In the genomic region with DNA sequence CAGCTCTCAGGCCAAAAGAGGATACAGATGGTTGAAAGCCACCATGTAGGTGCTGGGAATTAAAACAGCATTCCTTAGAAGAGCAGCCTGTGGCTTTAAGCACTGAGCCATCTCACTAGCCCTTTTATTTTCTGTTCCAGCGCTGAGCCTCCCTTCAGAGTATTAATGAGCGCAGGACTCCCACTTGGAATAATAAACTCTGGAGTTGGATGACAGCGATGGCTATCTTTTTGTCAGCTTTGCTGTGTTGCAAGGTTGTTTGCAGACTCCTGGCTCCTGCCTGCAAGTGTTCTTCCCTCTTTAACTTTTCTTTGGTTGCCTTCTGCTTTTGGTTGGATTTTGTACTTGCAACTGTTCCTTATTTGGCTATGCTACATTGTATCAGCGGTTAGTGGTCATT, we compare ENCODE assay signal across 10 mouse cellular contexts. TPM values are rescaled to one million over a fixed set of nuclear protein-coding genes. Genes with fewer than 3 reads are reported as not detected.
DNase-seq lines count a peak whose midpoint lies in the region; ATAC-seq and TF ChIP-seq lines count a peak whose summit lies in the region.
"Had no signal": no experiment of that assay in that cellular context is flagged by ENCODE, and none has a peak within 500 bp of the region (broad histone marks: within the 10 kb centered on the region; RNA-seq: fewer than 3 reads in every experiment).

No protein-coding gene starts in this region.

- 83% methylated on average over 4 of the region's 4 CpGs for WGBS in heart, embryonic 16.5 days
- WGBS in hindbrain, embryonic 14.5 days, result 61% methylated on average over 4 of the region's 4 CpGs
- 66% methylated on average over 4 of the region's 4 CpGs for WGBS in midbrain, embryonic 13.5 days

- no peak for TF ChIP-seq CTCF in bone marrow macrophage, adult 2 months (IDR thresholded peaks at IDR 0.05; ENCODE audit: low read depth, low read length)

- H3K27me3 ChIP-seq in heart, embryonic 16.5 days (ENCODE audit: control insufficient read depth, insufficient read depth, low read length), result no peaks in the 10 kb centered on the region
- no peaks in the 10 kb centered on the region for H3K27me3 ChIP-seq in hindbrain, embryonic 14.5 days (ENCODE audit: control insufficient read depth, insufficient read depth, low read length)
- peaks cover 6% of the 10 kb centered on the region; the same call in 1 of the 2 replicates for H3K27me3 ChIP-seq in midbrain, embryonic 13.5 days

- H3K27ac ChIP-seq in heart, embryonic 16.5 days (ENCODE audit: low read length), result no peak overlapping the region
- 0 out of 2 replicates have a peak overlapping the region, but pooled peaks have one; percentile 19 for H3K27ac ChIP-seq in bone marrow macrophage, adult 2 months (ENCODE audit: insufficient read depth, low read depth, low read length)
- H3K27ac ChIP-seq in hindbrain, embryonic 14.5 days, result no peak overlapping the region
- H3K27ac ChIP-seq in midbrain, embryonic 13.5 days, result no peak overlapping the region

- H3K9me3 ChIP-seq in heart, embryonic 16.5 days (replicated peaks; ENCODE audit: control insufficient read depth, low read length), result no peaks in the 10 kb centered on the region
- no peaks in the 10 kb centered on the region for H3K9me3 ChIP-seq in hindbrain, embryonic 14.5 days (ENCODE audit: control insufficient read depth, low read length)
- H3K9me3 ChIP-seq in midbrain, embryonic 13.5 days, result no peaks in the 10 kb centered on the region
- H3K9me3 ChIP-seq: megakaryocyte, embryonic 14.5 days had no signal

- 0 out of 2 replicates have a peak, but pooled peaks cover 2% of the 10 kb centered on the region for H3K36me3 ChIP-seq in heart, embryonic 16.5 days (ENCODE audit: control insufficient read depth, insufficient read depth)
- no peaks in the 10 kb centered on the region for H3K36me3 ChIP-seq in hindbrain, embryonic 14.5 days (replicated peaks; ENCODE audit: control insufficient read depth, insufficient read depth)
- H3K36me3 ChIP-seq in midbrain, embryonic 13.5 days, result no peaks in the 10 kb centered on the region

- no peak for ATAC-seq in heart, embryonic 16.5 days (replicated peaks; ENCODE audit: extremely low read depth, insufficient read depth, low FRiP score)
- ATAC-seq in hindbrain, embryonic 14.5 days (ENCODE audit: low FRiP score), result no peak
- ATAC-seq in midbrain, embryonic 13.5 days, result no peak
- no peak for ATAC-seq in CD4-positive, CD25-positive, alpha-beta regulatory T cell, adult 4 months

- H3K4me2 ChIP-seq in heart, embryonic 16.5 days (ENCODE audit: low read depth, low read length), result peak overlapping the region; percentile 91
- peak overlapping the region; percentile 74 for H3K4me2 ChIP-seq in hindbrain, embryonic 14.5 days (replicated peaks)
- peak overlapping the region; percentile 85 for H3K4me2 ChIP-seq in midbrain, embryonic 13.5 days (replicated peaks)

- peaks cover 18% of the 10 kb centered on the region for H3K4me1 ChIP-seq in heart, embryonic 16.5 days (ENCODE audit: control insufficient read depth, insufficient read depth, low read length)
- H3K4me1 ChIP-seq in bone marrow macrophage, adult 2 months (ENCODE audit: control insufficient read depth, insufficient read depth, low read length), result peaks cover 18% of the 10 kb centered on the region
- peaks cover 32% of the 10 kb centered on the region for H3K4me1 ChIP-seq in hindbrain, embryonic 14.5 days (replicated peaks; ENCODE audit: control insufficient read depth, insufficient read depth, low read length)
- H3K4me1 ChIP-seq in midbrain, embryonic 13.5 days (replicated peaks), result peaks cover 48% of the 10 kb centered on the region

- H3K4me3 ChIP-seq in heart, embryonic 16.5 days (ENCODE audit: low read length), result no peak overlapping the region
- peak overlapping the region; percentile 73; the same call in 1 of the 2 replicates for H3K4me3 ChIP-seq in bone marrow macrophage, adult 2 months (ENCODE audit: insufficient read depth, low read length)
- H3K4me3 ChIP-seq in hindbrain, embryonic 14.5 days (replicated peaks; ENCODE audit: low read length), result peak overlapping the region; percentile 90
- peak overlapping the region; percentile 89 for H3K4me3 ChIP-seq in midbrain, embryonic 13.5 days (replicated peaks)
- H3K4me3 ChIP-seq: megakaryocyte, embryonic 14.5 days had no signal

- no peak for DNase-seq in heart, postnatal 14 days
- no peak for DNase-seq in hindbrain, embryonic 14.5 days (ENCODE audit: low spot score)
- DNase-seq in left cerebral cortex, postnatal 25 days (ENCODE audit: low spot score in 2 of 2), result no peak
- DNase-seq in cerebellum, adult 8-10 months, result no peak
- DNase-seq: adrenal gland, postnatal 14 days had no signal

- intact Hi-C loops in heart, postnatal 14 days (cut with DNase I), result no loop called here
- intact Hi-C loops in left cerebral cortex, postnatal 25 days (cut with DNase I), result loop anchor here (5.0 kb wide), 1 partner anchor 33 kb away; no protein-coding TSS in a partner anchor

- H3K9ac ChIP-seq in heart, embryonic 16.5 days (ENCODE audit: low read length), result no peak overlapping the region
- peak overlapping the region; percentile 32; the same call in 1 of the 2 replicates for H3K9ac ChIP-seq in hindbrain, embryonic 14.5 days
- 0 out of 2 replicates have a peak overlapping the region, but pooled peaks have one; percentile 29 for H3K9ac ChIP-seq in midbrain, embryonic 13.5 days (replicated peaks)

- TF ChIP-seq POLR2A in bone marrow macrophage, adult 2 months (IDR thresholded peaks at IDR 0.05; ENCODE audit: borderline replicate concordance, low read depth, low read length), result no peak

RNA-seq across cellular contexts. Expression of a gene that starts 4.8 kb away (rescaled TPM):
- 21.3 and 25.5 TPM in 2 replicates for polyA plus RNA-seq in heart, embryonic 16.5 days (2015; fragmentation: Nextera tagmentation; extraction: Ambion mirVana)
- total RNA-seq in heart, postnatal 14 days (2021), result 10 to 100 TPM; 74.3 to 75.9 TPM
- polyA plus RNA-seq in bone marrow macrophage, adult 2 months (2012; ENCODE audit: insufficient read depth, insufficient read length, missing spikeins), result 35.2 and 37.6 TPM in 2 replicates
- polyA plus RNA-seq in hindbrain, embryonic 14.5 days (2014; fragmentation: Nextera tagmentation; extraction: Ambion mirVana), result 70.8 and 82.7 TPM in 2 replicates
- 49.3 and 54.0 TPM in 2 replicates for polyA plus RNA-seq in midbrain, embryonic 13.5 days (2015; fragmentation: Nextera tagmentation; extraction: Ambion mirVana)
- polyA plus RNA-seq in CD4-positive, CD25-positive, alpha-beta regulatory T cell, adult 4 months (2017; shearing (Covaris generic)), result 1 to 10 TPM; 3.7 to 6.7 TPM
- 10 to 100 TPM; 45.5 to 49.1 TPM for total RNA-seq in left cerebral cortex, postnatal 25 days (2021)

RNA-seq across cellular contexts. Expression of a gene that starts 32.1 kb away (rescaled TPM):
- 88.0 and 91.4 TPM in 2 replicates for polyA plus RNA-seq in heart, embryonic 16.5 days (2015; fragmentation: Nextera tagmentation; extraction: Ambion mirVana)
- 100 to 1,000 TPM; 222 to 228 TPM for total RNA-seq in heart, postnatal 14 days (2021)
- 28.5 and 29.9 TPM in 2 replicates for polyA plus RNA-seq in bone marrow macrophage, adult 2 months (2012; ENCODE audit: insufficient read depth, insufficient read length, missing spikeins)
- polyA plus RNA-seq in hindbrain, embryonic 14.5 days (2014; fragmentation: Nextera tagmentation; extraction: Ambion mirVana), result 25.6 and 31.4 TPM in 2 replicates
- 39.5 and 40.5 TPM in 2 replicates for polyA plus RNA-seq in midbrain, embryonic 13.5 days (2015; fragmentation: Nextera tagmentation; extraction: Ambion mirVana)
- polyA plus RNA-seq in CD4-positive, CD25-positive, alpha-beta regulatory T cell, adult 4 months (2017; shearing (Covaris generic)), result 10 to 100 TPM; 40.4 to 61.1 TPM
- total RNA-seq in left cerebral cortex, postnatal 25 days (2021), result 10 to 100 TPM; 12.6 to 14.4 TPM

RNA-seq across cellular contexts. Expression of a gene that starts 44.8 kb away (rescaled TPM):
- polyA plus RNA-seq in heart, embryonic 16.5 days (2015; fragmentation: Nextera tagmentation; extraction: Ambion mirVana), result 45.6 and 46.9 TPM in 2 replicates
- 10 to 100 TPM; 47.7 to 48.0 TPM for total RNA-seq in heart, postnatal 14 days (2021)
- 38.4 and 43.1 TPM in 2 replicates for polyA plus RNA-seq in bone marrow macrophage, adult 2 months (2012; ENCODE audit: insufficient read depth, insufficient read length, missing spikeins)
- 37.7 and 44.0 TPM in 2 replicates for polyA plus RNA-seq in hindbrain, embryonic 14.5 days (2014; fragmentation: Nextera tagmentation; extraction: Ambion mirVana)
- polyA plus RNA-seq in midbrain, embryonic 13.5 days (2015; fragmentation: Nextera tagmentation; extraction: Ambion mirVana), result 53.6 and 54.0 TPM in 2 replicates
- 10 to 100 TPM; 61.3 to 92.7 TPM for polyA plus RNA-seq in CD4-positive, CD25-positive, alpha-beta regulatory T cell, adult 4 months (2017; shearing (Covaris generic))
- total RNA-seq in left cerebral cortex, postnatal 25 days (2021), result 10 to 100 TPM; 48.3 to 50.9 TPM
